Mouse (Mus musculus): Measurements from ENCODE around the gene Slc25a38.

Gene Slc25a38

DNA sequence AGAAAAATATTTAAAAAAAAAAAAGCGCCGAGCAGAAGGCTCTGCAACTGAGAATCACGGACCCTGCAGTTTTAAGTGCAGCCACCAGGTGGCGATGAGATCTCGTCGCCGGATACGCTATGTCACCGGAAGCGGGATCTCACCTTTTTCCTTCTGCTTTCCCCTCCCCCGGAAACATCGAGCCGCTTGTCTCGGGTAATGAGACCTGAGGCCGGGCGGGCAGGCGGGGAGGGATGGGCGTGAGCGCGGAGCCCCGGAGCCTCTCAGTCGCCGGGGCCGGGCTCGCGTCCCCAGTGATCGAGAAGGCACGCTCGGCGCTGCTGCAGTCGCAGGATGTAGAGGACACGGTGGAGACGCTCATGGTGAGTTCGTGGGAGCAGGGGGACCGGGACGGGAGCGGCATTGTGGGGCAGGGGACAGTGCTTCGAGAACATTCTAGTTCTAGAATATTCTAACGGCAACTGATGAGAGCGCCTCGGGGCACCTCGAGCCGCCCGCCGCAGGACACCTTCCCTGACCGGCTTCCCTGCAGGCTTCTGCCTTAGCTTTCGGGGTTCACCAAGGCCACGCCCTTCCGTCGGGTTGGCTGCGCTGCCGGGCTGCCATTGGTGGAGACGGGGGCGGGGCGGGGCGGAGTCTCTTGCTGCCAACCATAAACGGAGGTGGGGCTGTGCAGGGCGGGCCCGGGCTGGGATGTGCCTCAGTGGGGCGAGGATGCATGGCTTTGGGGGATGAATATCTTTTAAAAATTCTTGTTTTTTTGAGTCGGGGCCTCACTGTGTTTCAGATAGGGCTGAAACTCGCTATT, at the start of gene Slc25a38:
Slc25a38 (plus strand) TSS at position 164 of the 808 bp plus-strand sequence.
- peak; percentile 93 to 96 for DNase-seq (ENCODE audit: low spot score in 2 of 2)

DNA sequence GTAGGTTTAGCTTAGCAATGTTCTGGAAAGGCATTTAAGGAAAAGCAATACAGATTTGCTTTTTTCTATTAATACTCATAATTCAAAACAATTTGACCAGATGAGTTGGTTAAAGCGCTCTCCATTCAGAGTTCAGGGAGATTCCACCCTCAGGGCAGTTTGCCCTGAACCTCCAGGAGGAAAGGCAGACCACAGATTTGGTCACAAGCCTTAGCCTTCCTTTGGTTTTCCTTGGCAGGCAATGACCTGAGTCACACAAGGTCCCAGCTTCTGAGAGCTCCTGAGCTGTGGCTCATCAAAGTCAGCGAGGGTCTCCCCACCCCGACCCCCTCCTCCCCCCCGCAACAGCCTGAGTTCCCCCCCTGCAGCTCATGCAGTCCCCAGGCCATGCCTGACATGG, 45.9 kb upstream of the Slc25a38 start:
- DNase-seq (ENCODE audit: low spot score in 2 of 2) = no peak

DNA sequence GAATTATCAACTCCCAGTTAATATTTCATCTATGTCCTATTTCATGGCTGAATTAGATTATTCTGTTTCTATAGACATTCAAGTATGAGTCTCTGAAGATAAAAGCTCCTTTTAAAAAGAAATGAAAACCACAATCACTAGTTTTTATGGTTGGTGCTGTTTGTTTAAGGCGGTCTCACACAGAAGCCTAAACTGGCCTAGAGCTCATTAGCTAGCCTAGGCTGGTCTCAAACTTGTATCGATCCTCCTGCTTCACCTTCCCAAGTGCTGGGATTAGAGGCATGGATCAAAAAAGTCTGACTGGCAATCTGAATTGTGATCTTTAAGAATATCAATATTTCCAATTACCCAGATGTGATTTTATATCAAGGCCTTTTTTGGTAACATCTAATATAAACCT, 42.6 kb upstream of the Slc25a38 start:
- no peak for DNase-seq (ENCODE audit: low spot score in 2 of 2)

- DNase-seq (ENCODE audit: low spot score in 2 of 2) = no peak
These were observed 42.1 kb upstream of the Slc25a38 start for GRCm38 (mm10) chr9:120068047-120068446.

- DNase-seq (ENCODE audit: low spot score in 2 of 2) = no peak
These were observed 40.4 kb upstream of the Slc25a38 start, which contains the start of gene Cx3cr1 for GRCm38 (mm10) chr9:120069779-120070178. TSS of gene Cx3cr1 (minus strand) at chr9:120069879.

DNA sequence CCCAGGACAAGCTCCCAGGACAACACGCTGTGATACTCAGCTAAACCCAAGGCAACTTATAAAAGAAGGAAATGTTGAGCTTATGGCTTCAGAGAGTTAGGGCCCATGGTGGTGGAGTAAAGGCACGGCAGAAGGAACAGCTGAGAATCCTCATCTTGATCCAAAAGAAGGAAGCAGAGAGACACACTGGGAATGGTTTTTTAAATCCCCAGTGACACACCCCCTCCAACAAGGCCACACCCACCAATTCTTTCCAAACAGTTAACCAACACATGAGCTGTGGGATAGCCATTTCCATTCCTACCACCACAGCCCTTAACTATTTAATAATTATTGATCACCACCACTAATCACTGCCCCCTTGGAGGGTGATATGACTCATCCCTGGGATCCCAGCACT, 38.9 kb upstream of the Slc25a38 start:
- DNase-seq (ENCODE audit: low spot score in 2 of 2) = no peak

DNA sequence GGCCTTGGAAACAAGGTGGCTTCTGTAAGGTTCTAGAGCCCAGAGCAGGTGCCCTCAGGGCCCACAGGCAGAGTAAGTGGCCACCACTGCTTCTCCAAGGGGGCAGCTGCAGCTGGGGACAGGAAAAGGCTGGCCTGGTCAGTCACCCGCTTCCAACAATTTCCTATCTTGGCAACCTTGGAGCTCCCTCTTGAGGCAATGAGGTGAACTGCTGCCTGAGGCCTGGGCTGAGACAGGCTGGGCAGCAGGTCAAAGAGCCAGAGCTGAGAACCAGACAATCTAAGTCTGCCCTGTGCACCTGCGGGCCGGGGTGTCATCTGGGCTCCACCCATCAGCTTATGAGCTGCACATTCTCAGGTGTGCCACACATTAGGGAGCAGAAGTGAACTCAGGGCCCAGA, 37.0 kb upstream of the Slc25a38 start:
- peak; percentile 78 to 81 for DNase-seq (ENCODE audit: low spot score in 2 of 2)

GRCm38 (mm10) chr9:120074516-120074915, 35.7 kb upstream of the Slc25a38 start:
- no peak for DNase-seq (ENCODE audit: low spot score in 2 of 2)

DNA sequence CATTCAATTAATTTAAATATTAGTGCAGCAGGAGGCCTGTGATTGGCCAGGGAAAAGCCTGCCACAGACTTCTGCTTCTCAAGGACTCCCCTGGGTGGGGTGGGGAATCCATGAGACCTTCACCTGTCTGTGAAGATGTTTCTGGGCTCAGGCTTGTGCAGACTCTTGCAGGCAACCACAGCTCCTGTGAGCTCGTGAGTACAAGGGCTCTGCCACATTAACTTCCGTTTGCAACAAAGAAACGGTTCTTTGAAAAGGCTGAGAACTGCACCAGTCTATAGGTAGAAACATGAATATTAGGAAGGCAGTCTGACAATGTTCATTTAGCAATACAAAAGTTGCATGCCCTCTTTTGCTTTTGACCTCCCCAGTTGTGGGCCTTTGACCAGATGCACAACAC, 31.9 kb upstream of the Slc25a38 start:
- no peak for DNase-seq (ENCODE audit: low spot score in 2 of 2)

DNA sequence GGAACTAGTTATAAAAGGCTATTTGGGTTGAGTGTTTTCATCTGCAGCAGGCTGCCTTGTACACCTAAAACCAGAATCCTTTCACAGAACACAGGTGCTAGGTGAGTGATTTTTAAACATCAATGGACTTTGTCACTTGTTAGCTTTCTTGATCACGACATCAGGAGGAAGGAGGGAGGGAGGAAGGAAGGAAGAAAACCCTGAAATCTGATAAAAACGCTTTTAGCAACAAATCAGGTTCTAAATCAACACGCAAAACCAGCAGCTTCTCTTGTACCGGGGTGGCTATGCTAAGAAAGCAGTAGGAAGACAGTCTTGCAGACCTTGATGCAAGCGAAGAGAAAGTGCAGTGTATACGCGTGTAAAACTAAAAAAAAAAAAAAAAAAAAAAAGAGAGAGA, 30.3 kb upstream of the Slc25a38 start:
- DNase-seq (ENCODE audit: low spot score in 2 of 2) = no peak

DNA sequence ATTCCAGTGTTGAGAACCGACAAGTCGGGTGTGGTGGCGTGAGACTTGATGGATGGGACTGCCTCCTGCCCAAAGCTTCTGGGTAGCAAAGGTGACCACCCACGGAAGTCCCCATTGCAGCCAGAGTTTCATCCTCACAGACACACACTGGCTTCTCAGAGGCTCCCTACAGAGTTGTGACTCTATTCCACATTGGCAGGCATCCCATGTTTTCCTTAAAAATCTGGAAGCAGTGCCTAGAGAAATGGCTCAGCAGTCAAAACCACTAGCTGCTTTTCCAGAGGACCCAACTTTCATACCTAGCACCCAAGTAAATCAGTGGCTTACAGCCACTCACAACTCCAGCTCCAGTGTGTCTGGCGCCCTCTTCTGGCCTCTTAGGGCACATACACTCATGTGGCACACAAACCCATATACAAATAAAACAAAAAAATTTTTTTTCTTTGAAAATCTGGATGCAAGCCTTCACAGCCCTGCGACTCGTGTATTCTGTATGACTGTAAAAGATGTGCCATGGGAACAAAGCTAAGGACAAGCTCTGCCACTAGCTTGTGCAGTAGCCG, 29.5 kb upstream of the Slc25a38 start:
- DNase-seq (ENCODE audit: low spot score in 2 of 2) = peak; percentile 28 to 53

GRCm38 (mm10) chr9:120081247-120081646, 28.9 kb upstream of the Slc25a38 start:
- DNase-seq (ENCODE audit: low spot score in 2 of 2) = no peak

- DNase-seq (ENCODE audit: low spot score in 2 of 2) = peak in 1 of 2 experiments; percentile 11
These were observed 28.2 kb upstream of the Slc25a38 start for GRCm38 (mm10) chr9:120081967-120082366.

DNA sequence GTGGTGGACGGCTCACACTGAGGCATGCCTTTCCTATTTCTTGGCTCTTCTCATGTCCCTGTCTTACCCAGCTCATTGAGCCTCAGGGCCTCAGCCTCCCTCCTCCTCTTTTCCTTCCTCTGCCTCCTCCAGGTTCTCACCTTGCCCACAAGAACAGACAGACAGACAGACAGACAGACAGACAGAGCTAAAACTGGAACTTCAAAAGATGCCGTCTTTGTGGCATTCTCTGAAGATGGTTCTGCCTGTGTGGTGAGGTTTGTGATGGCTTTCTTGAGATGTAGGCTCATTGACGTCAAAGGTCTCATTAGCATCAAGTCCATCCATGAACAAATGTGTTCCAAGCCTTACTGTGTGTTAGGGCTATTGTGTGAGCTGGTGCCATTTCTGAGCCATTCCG, 27.5 kb upstream of the Slc25a38 start:
- no peak for DNase-seq (ENCODE audit: low spot score in 2 of 2)

GRCm38 (mm10) chr9:120083158-120083894, 26.8 kb upstream of the Slc25a38 start:
- DNase-seq (ENCODE audit: low spot score in 2 of 2) = no peak

DNA sequence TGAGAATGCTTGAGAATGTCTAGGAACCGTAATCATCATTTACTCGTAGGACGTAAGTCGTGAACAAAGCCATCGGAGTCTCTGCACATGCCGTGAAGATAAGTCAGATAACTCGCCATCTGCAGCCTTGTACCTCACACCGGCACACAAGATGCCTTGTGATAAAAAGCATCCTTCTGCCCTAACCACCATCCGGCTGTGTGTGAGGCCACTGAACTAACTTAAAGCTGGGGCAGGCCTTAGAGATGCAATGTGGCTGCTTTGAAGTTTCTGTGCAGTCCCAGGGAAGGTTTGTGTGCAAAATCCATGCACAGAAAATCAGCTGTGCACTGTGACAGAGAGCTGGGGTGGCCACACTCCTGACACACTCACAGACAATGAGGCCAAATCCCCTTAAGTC, 25.8 kb upstream of the Slc25a38 start:
- no peak for DNase-seq (ENCODE audit: low spot score in 2 of 2)

- no peak for DNase-seq (ENCODE audit: low spot score in 2 of 2)
These were observed 21.0 kb upstream of the Slc25a38 start for GRCm38 (mm10) chr9:120089125-120089524.

GRCm38 (mm10) chr9:120091086-120091485, 19.1 kb upstream of the Slc25a38 start:
- DNase-seq (ENCODE audit: low spot score in 2 of 2) = no peak

- no peak for DNase-seq (ENCODE audit: low spot score in 2 of 2)
These were observed 18.4 kb upstream of the Slc25a38 start, which contains the start of gene Ccr8 for GRCm38 (mm10) chr9:120091696-120092238. TSS of gene Ccr8 (plus strand) at chr9:120092114.

DNA sequence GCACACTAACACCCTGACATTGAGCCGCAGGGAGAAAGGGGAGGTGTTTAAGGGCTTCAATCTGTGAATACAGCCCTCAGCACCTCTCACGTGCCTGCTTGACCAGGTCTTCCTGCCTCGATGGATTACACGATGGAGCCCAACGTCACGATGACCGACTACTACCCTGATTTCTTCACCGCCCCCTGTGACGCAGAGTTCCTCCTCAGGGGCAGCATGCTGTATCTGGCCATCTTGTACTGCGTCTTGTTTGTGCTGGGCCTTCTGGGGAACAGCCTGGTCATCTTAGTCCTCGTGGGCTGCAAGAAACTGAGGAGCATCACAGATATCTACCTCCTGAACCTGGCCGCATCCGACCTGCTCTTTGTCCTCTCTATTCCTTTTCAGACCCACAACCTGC, 16.5 kb upstream of the Slc25a38 start:
- no peak for DNase-seq (ENCODE audit: low spot score in 2 of 2)

DNA sequence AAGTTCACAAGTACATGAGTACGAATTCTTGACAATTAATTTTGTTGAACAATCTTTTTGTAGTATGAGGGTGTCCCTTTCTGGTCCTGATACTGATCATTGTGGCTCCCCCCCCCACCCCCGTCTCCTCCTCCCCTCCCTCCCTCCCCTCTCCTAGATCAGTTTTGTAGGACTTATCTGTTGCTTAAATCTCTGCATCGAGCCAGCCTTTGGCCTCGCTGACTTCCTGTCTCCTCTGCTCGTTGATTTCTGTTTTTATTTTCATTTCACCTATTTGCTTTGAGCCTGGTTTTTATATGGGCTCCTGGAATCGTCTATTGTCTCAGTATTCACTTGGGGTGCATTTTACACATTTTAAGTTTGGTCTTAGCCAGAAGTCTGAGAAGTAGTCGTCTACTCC, 14.3 kb upstream of the Slc25a38 start:
- no peak for DNase-seq (ENCODE audit: low spot score in 2 of 2)

DNA sequence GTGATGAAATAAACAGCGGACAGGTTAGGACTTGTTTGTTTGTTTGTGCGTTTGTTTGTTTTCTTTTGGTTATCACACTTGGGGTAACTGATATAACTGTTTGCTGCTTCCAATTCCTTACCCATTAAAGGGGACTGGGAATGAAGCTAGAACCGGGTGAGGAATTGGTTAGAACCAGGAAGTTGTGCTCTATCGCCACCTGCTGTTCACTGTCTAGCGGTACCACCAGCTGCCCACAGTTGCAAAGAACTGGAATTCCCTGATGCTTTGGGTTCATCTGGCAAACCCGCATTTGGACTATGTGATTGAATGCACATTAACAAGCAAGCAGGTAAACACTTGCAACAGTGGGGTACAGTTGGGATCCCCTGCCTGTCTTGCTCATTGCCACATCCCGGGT, 11.5 kb upstream of the Slc25a38 start:
- peak; percentile 65 to 80 for DNase-seq (ENCODE audit: low spot score in 2 of 2)

All from frontal cortex, postnatal 36 days (tissue).